Mouse (Mus musculus) MEL (cell line): ENCODE measurements at regions not wholly inside any gene's neighbourhood (a gene's known extent, or its start where the extent isn't known, plus 50 kb on each side); places are given as distances from the start of the nearest gene placed in this dataset.

ENCODE experiments used
- DNase-seq: peaks from one replicate; pipeline ENCODE4 v3.0.0; 2011; ENCODE audit warnings: low read depth, low spot score
- H3K27ac ChIP-seq: 2 replicates; pipeline ENCODE4 v1.5.1; 2012; ENCODE audit warnings: low read depth, mild to moderate bottlenecking, control low read depth, low read length, moderate library complexity; ENCODE audit not compliant: control insufficient read depth
- H3K27me3 ChIP-seq, 2 experiments: fragments of 150-350 bp in 1 of 2; sonication (generic) in 1 of 2; 2 replicates each; pipeline ENCODE4 v1.6.1; 2012; ENCODE audit warnings: low read length in 2 of 2, mild to moderate bottlenecking in 2 of 2, improper control_type of control experiment in 1 of 2, moderate library complexity in 1 of 2; ENCODE audit not compliant: insufficient read depth in 2 of 2, control insufficient read depth in 1 of 2
- H3K36me3 ChIP-seq, 2 experiments: 2 replicates each; pipeline ENCODE4 v1.6.1; 2012 to 2014; ENCODE audit warnings: low read length in 2 of 2, improper control_type of control experiment in 1 of 2, inconsistent platforms in 1 of 2, mild to moderate bottlenecking in 1 of 2; ENCODE audit not compliant: insufficient read depth in 2 of 2, control insufficient read depth in 1 of 2
- H3K4me1 ChIP-seq, 2 experiments: fragments of 150-350 bp in 1 of 2; sonication (generic) in 1 of 2; 2 replicates each; pipeline ENCODE4 v1.6.1; 2012; ENCODE audit warnings: low read length in 2 of 2, improper control_type of control experiment in 1 of 2, mild to moderate bottlenecking in 1 of 2; ENCODE audit not compliant: insufficient read depth in 2 of 2, control insufficient read depth in 1 of 2
- H3K4me3 ChIP-seq, 2 experiments: fragments of 150-350 bp in 1 of 2; sonication (generic) in 1 of 2; 2 replicates each; pipeline ENCODE4 v1.5.1; 2012; ENCODE audit warnings: low read depth in 2 of 2, low read length in 2 of 2, mild to moderate bottlenecking in 2 of 2, moderate library complexity in 2 of 2, control low read depth in 1 of 2, improper control_type of control experiment in 1 of 2; ENCODE audit not compliant: control insufficient read depth in 1 of 2, insufficient read depth in 1 of 2
- H3K79me2 ChIP-seq: 2 replicates; pipeline ENCODE4 v1.6.1; 2012; ENCODE audit warnings: mild to moderate bottlenecking, low read length, moderate library complexity; ENCODE audit not compliant: control insufficient read depth, poor library complexity, insufficient read depth
- H3K9ac ChIP-seq: 2 replicates; pipeline ENCODE4 v1.6.1; 2012; ENCODE audit warnings: low read depth, mild to moderate bottlenecking, control low read depth, low read length, moderate library complexity; ENCODE audit not compliant: control insufficient read depth, poor library complexity, severe bottlenecking
- H3K9me3 ChIP-seq: fragments of 150-350 bp; sonication (generic); replicated peaks from 2 replicates; pipeline ENCODE4 v1.6.1; 2012; ENCODE audit warnings: mild to moderate bottlenecking, low read length, improper control_type of control experiment, moderate library complexity; ENCODE audit not compliant: insufficient read depth
- BHLHE40 ChIP-seq: IDR thresholded peaks from 2 replicates; pipeline ENCODE4 v1.6.1; 2012; ENCODE audit warnings: low read depth, mild to moderate bottlenecking, inconsistent platforms, low read length, improper control_type of control experiment, borderline replicate concordance
- EP300 ChIP-seq, 2 experiments: IDR thresholded peaks; 2 replicates each; pipeline ENCODE4 v1.6.1; 2011; ENCODE audit warnings: improper control_type of control experiment in 2 of 2, low read length in 2 of 2, low read depth in 1 of 2, mild to moderate bottlenecking in 1 of 2
- MAX ChIP-seq: IDR thresholded peaks from 2 replicates; pipeline ENCODE4 v1.6.1; 2011; ENCODE audit warnings: low read length, improper control_type of control experiment
- MXI1 ChIP-seq: IDR thresholded peaks from 2 replicates; pipeline ENCODE4 v1.6.1; 2011; ENCODE audit warnings: mild to moderate bottlenecking, low read depth, low read length, improper control_type of control experiment
- NELFE ChIP-seq: IDR thresholded peaks from 2 replicates; pipeline ENCODE4 v1.6.1; 2011; ENCODE audit warnings: low read depth, low read length, improper control_type of control experiment
- NRF1 ChIP-seq: IDR thresholded peaks from 2 replicates; pipeline ENCODE4 v1.6.1; 2014; ENCODE audit warnings: low read depth, mild to moderate bottlenecking, inconsistent platforms, low read length, improper control_type of control experiment, moderate library complexity; ENCODE audit not compliant: poor library complexity, insufficient read depth, severe bottlenecking
- POLR2A ChIP-seq, 2 experiments: IDR thresholded peaks; 2 replicates each; pipeline ENCODE4 v1.6.1; 2011 to 2012; ENCODE audit warnings: low read length in 2 of 2, mild to moderate bottlenecking in 2 of 2, control low read depth in 1 of 2, improper control_type of control experiment in 1 of 2, low read depth in 1 of 2, moderate library complexity in 1 of 2; ENCODE audit not compliant: control insufficient read depth in 1 of 2, insufficient read depth in 1 of 2, poor library complexity in 1 of 2
- POLR2AphosphoS2 ChIP-seq: IDR thresholded peaks from 2 replicates; pipeline ENCODE4 v1.6.1; 2011; ENCODE audit warnings: low read length, improper control_type of control experiment
- POLR2AphosphoS5 ChIP-seq: IDR thresholded peaks from 2 replicates; pipeline ENCODE4 v1.6.1; 2012; ENCODE audit warnings: low read depth, borderline replicate concordance, mild to moderate bottlenecking, inconsistent platforms, low read length, moderate library complexity, mixed read lengths
- SIN3A ChIP-seq: IDR thresholded peaks from 2 replicates; pipeline ENCODE4 v1.6.1; 2012; ENCODE audit warnings: low read length, improper control_type of control experiment, inconsistent platforms
- SMC3 ChIP-seq: IDR thresholded peaks from 2 replicates; pipeline ENCODE4 v1.6.1; 2011; ENCODE audit warnings: low read depth, low read length, improper control_type of control experiment
- TAL1 ChIP-seq: IDR thresholded peaks from 2 replicates; pipeline ENCODE4 v1.6.1; 2012; ENCODE audit warnings: mild to moderate bottlenecking, inconsistent platforms, low read length, moderate library complexity, mixed read lengths
- TBP ChIP-seq: IDR thresholded peaks from 2 replicates; pipeline ENCODE4 v1.8.0; 2011; ENCODE audit warnings: low read depth, low read length, improper control_type of control experiment
- UBTF ChIP-seq: IDR thresholded peaks from 2 replicates; pipeline ENCODE4 v1.6.1; 2012; ENCODE audit warnings: low read depth, mild to moderate bottlenecking, inconsistent platforms, low read length, improper control_type of control experiment, moderate library complexity, borderline replicate concordance; ENCODE audit not compliant: insufficient read depth
- ZC3H11A ChIP-seq: IDR thresholded peaks from 2 replicates; pipeline ENCODE4 v1.6.1; 2012; ENCODE audit warnings: low read depth, mild to moderate bottlenecking, inconsistent platforms, low read length, improper control_type of control experiment
- ZKSCAN1 ChIP-seq: IDR thresholded peaks from 2 replicates; pipeline ENCODE4 v1.6.1; 2012; ENCODE audit warnings: low read depth, mild to moderate bottlenecking, inconsistent platforms, low read length, improper control_type of control experiment, moderate library complexity
- ZMIZ1 ChIP-seq: IDR thresholded peaks from 2 replicates; pipeline ENCODE4 v1.6.1; 2012; ENCODE audit warnings: low read depth, mild to moderate bottlenecking, inconsistent platforms, low read length, improper control_type of control experiment, moderate library complexity

- no peaks in the 10 kb centered on the region for H3K9me3 ChIP-seq
- no peak overlapping the region for H3K4me3 ChIP-seq
- no peaks in the 10 kb centered on the region for H3K36me3 ChIP-seq
- no peaks in the 10 kb centered on the region for H3K27me3 ChIP-seq
- no peaks in the 10 kb centered on the region for H3K79me2 ChIP-seq
- H3K27ac ChIP-seq: no peak overlapping the region
- no peak for DNase-seq
- H3K4me1 ChIP-seq: no peaks in the 10 kb centered on the region
- H3K9ac ChIP-seq: no peak overlapping the region
- TF ChIP-seq NRF1 (no peak), BHLHE40 (no peak)
Observed at GRCm38 (mm10) chr3:147919701-147920100, 1067.5 kb downstream of the Ttll7 start.

- no peaks in the 10 kb centered on the region for H3K4me1 ChIP-seq
- no peak overlapping the region for H3K9ac ChIP-seq
- H3K79me2 ChIP-seq: no peaks in the 10 kb centered on the region
- no peak overlapping the region for H3K4me3 ChIP-seq
- no peaks in the 10 kb centered on the region for H3K9me3 ChIP-seq
- TF ChIP-seq UBTF: no peak
- TF ChIP-seq POLR2AphosphoS5: no peak
- TF ChIP-seq MXI1: no peak
- TF ChIP-seq EP300 (IDR thresholded peaks at IDR 0.05; ENCODE audit: low read depth in 1 of 2, low read length in 2 of 2): no peak
- no peak for TF ChIP-seq SMC3
- TF ChIP-seq SIN3A: no peak
- TF ChIP-seq POLR2A (IDR thresholded peaks at IDR 0.05; ENCODE audit: control insufficient read depth in 1 of 2, insufficient read depth in 1 of 2, low read depth in 1 of 2, low read length in 2 of 2, poor library complexity in 1 of 2): no peak
- TF ChIP-seq POLR2AphosphoS2: no peak
- no peak for TF ChIP-seq ZC3H11A
- no peak for TF ChIP-seq NRF1
- TF ChIP-seq ZKSCAN1: no peak
- TF ChIP-seq TAL1: no peak
- TF ChIP-seq NELFE: no peak
- TF ChIP-seq MAX: no peak
- no peak for TF ChIP-seq TBP
- TF ChIP-seq ZMIZ1: no peak
- H3K27me3 ChIP-seq: no peaks in the 10 kb centered on the region
- no peak overlapping the region for H3K27ac ChIP-seq
- no peaks in the 10 kb centered on the region for H3K36me3 ChIP-seq
- no peak for DNase-seq
Observed at GRCm38 (mm10) chr3:147919146-147919545, 1067.0 kb downstream of the Ttll7 start.
